In the genomic region with DNA sequence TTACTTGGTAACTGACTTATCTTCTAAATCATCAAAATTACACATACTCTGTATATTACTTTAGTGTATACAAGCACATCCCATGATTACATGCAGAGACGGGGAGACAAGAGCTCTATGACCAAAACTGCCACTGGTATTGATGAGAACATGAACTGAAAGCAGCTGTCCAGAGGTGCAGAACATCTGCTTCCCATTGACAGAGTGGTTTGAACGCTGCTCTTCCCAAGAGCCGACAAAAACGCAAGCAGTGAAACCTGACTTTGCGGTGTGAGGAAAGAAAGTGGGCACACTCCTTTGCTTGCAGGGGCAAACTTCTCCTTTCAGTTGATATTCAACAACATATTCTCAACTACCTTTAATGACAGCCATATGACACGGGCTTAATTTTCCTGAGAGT, we compare ENCODE assay signal across 17 mouse cellular contexts.
"Had no signal": no experiment of that assay in that cellular context is flagged by ENCODE, and none has a peak within 500 bp of the region (broad histone marks: within the 10 kb centered on the region; RNA-seq: fewer than 3 reads in every experiment).

No protein-coding gene starts in this region.

- DNase-seq: lung, adult 2 months; lung, postnatal 14 days; lung, postnatal 36 days; right cerebral cortex, postnatal 14 days; thymus, adult 2 months; thymus, postnatal 25 days; thymus, postnatal 4 days had no signal

- H3K9me3 ChIP-seq: lung, embryonic 15.5 days; megakaryocyte, embryonic 14.5 days; midbrain, embryonic 13.5 days; midbrain, embryonic 15.5 days; neural tube, embryonic 12.5 days; stomach, embryonic 15.5 days had no signal

- H3K36me3 ChIP-seq: stomach, embryonic 15.5 days had no signal

- H3K27me3 ChIP-seq: lung, embryonic 15.5 days; megakaryocyte, embryonic 14.5 days; midbrain, embryonic 13.5 days; midbrain, embryonic 15.5 days; neural tube, embryonic 12.5 days; stomach, embryonic 15.5 days had no signal

- H3K4me1 ChIP-seq: lung, embryonic 15.5 days; megakaryocyte, embryonic 14.5 days; midbrain, embryonic 13.5 days; midbrain, embryonic 15.5 days; neural tube, embryonic 12.5 days; stomach, embryonic 15.5 days had no signal

- ATAC-seq: lung, postnatal 0 days; midbrain, embryonic 13.5 days; midbrain, embryonic 15.5 days had no signal

- H3K27ac ChIP-seq: lung, embryonic 15.5 days; macrophage; midbrain, embryonic 13.5 days; midbrain, embryonic 15.5 days; neural tube, embryonic 12.5 days; stomach, embryonic 15.5 days; stomach, postnatal 0 days had no signal

- H3K9ac ChIP-seq: lung, embryonic 15.5 days; midbrain, embryonic 13.5 days; midbrain, embryonic 15.5 days; neural tube, embryonic 12.5 days; stomach, embryonic 15.5 days had no signal

- H3K4me2 ChIP-seq: lung, embryonic 15.5 days; midbrain, embryonic 11.5 days; midbrain, embryonic 13.5 days; midbrain, embryonic 15.5 days; neural tube, embryonic 12.5 days; stomach, embryonic 15.5 days had no signal

- H3K4me3 ChIP-seq: lung, embryonic 15.5 days; megakaryocyte, embryonic 14.5 days; midbrain, embryonic 13.5 days; midbrain, embryonic 15.5 days; neural tube, embryonic 12.5 days; stomach, embryonic 15.5 days had no signal
